ENCODE assay signal across 36 mouse cellular contexts in genomic region chr13:45034759-45035158, GRCm38 (mm10). TPM values are rescaled to one million over a fixed set of nuclear protein-coding genes. Genes with fewer than 3 reads are reported as not detected.
A peak's percentile ranks its signal among the peaks of the same experiment; 100 is the strongest.
DNase-seq lines count a peak whose midpoint lies in the region; ATAC-seq lines count a peak whose summit lies in the region.
"Had no signal": no experiment of that assay in that cellular context is flagged by ENCODE, and none has a peak within 500 bp of the region (broad histone marks: within the 10 kb centered on the region; RNA-seq: fewer than 3 reads in every experiment).

No protein-coding gene starts in this region.

- no peak overlapping the region for H3K4me3 ChIP-seq in midbrain, embryonic 11.5 days (ENCODE audit: low read depth, low read length)
- H3K4me3 ChIP-seq in midbrain, embryonic 14.5 days (replicated peaks; ENCODE audit: low read depth, low read length), result no peak overlapping the region
- no peak overlapping the region for H3K4me3 ChIP-seq in embryonic facial prominence, embryonic 14.5 days (ENCODE audit: low read depth, low read length)
- H3K4me3 ChIP-seq in limb, embryonic 12.5 days (replicated peaks), result no peak overlapping the region
- H3K4me3 ChIP-seq in hindbrain, embryonic 11.5 days (ENCODE audit: low read depth, low read length), result no peak overlapping the region
- H3K4me3 ChIP-seq: embryonic facial prominence, embryonic 13.5 days; erythroblast, embryonic 14.5 days; heart, embryonic 10.5 days; heart, embryonic 15.5 days; hindbrain, embryonic 13.5 days; limb, embryonic 15.5 days had no signal

- H3K4me1 ChIP-seq in midbrain, embryonic 11.5 days (ENCODE audit: control insufficient read depth, insufficient read depth, low read length), result no peaks in the 10 kb centered on the region
- H3K4me1 ChIP-seq in midbrain, embryonic 14.5 days (ENCODE audit: control insufficient read depth, insufficient read depth, low read length), result no peaks in the 10 kb centered on the region
- no peaks in the 10 kb centered on the region for H3K4me1 ChIP-seq in embryonic facial prominence, embryonic 14.5 days (ENCODE audit: control insufficient read depth, insufficient read depth, low read length)
- H3K4me1 ChIP-seq in limb, embryonic 12.5 days (replicated peaks), result peaks cover 46% of the 10 kb centered on the region
- H3K4me1 ChIP-seq in hindbrain, embryonic 11.5 days (replicated peaks; ENCODE audit: control insufficient read depth, insufficient read depth, low read length), result no peaks in the 10 kb centered on the region
- H3K4me1 ChIP-seq: hindbrain, embryonic 13.5 days had no signal

- no peak overlapping the region for H3K4me2 ChIP-seq in midbrain, embryonic 11.5 days
- no peak overlapping the region for H3K4me2 ChIP-seq in midbrain, embryonic 14.5 days (ENCODE audit: low read length)
- H3K4me2 ChIP-seq in embryonic facial prominence, embryonic 14.5 days (ENCODE audit: low read depth, low read length), result peak overlapping the region; percentile 28
- peak overlapping the region; percentile 46 for H3K4me2 ChIP-seq in limb, embryonic 12.5 days
- H3K4me2 ChIP-seq in hindbrain, embryonic 11.5 days (replicated peaks; ENCODE audit: low read depth, low read length), result no peak overlapping the region
- H3K4me2 ChIP-seq: embryonic facial prominence, embryonic 13.5 days; heart, embryonic 15.5 days; hindbrain, embryonic 13.5 days; limb, embryonic 15.5 days had no signal

- no peak for ATAC-seq in midbrain, embryonic 11.5 days (ENCODE audit: low FRiP score)
- no peak for ATAC-seq in midbrain, embryonic 14.5 days (ENCODE audit: low FRiP score, low TSS enrichment)
- ATAC-seq in embryonic facial prominence, embryonic 14.5 days (ENCODE audit: low read depth), result no peak
- ATAC-seq in limb, embryonic 12.5 days (ENCODE audit: insufficient number of reproducible peaks, insufficient read depth, low FRiP score, low TSS enrichment, low read depth), result no peak
- ATAC-seq in hindbrain, embryonic 11.5 days (ENCODE audit: low FRiP score), result no peak
- ATAC-seq: forebrain, embryonic 16.5 days; intestine, postnatal 0 days; midbrain, embryonic 16.5 days had no signal

- peak; percentile 69 for DNase-seq in midbrain, embryonic 11.5 days (ENCODE audit: low spot score, missing footprints)
- no peak for DNase-seq in midbrain, embryonic 14.5 days
- DNase-seq in embryonic facial prominence, embryonic 14.5 days (ENCODE audit: low spot score), result peak; percentile 56
- no peak for DNase-seq in hindbrain, embryonic 11.5 days (ENCODE audit: low spot score)
- DNase-seq in frontal cortex, postnatal 10 days (ENCODE audit: low spot score in 2 of 2), result no peak
- DNase-seq in T-cell, adult 2 months (ENCODE audit: low spot score), result no peak
- DNase-seq: adrenal gland, postnatal 10 days; cerebellum, adult 8-10 months; cerebellum, postnatal 36 days; gastrocnemius, postnatal 14 days; heart, postnatal 36 days; kidney, adult 9 months; kidney, postnatal 10 days; layer of hippocampus, postnatal 36 days; lung, adult 2 months; lung, postnatal 10 days; right cerebral cortex, adult 18-20 months; right cerebral cortex, postnatal 4 days; thymus, adult 2 months; thymus, postnatal 4 days had no signal

- WGBS in midbrain, embryonic 11.5 days, result 82% methylated on average over 7 of the region's 7 CpGs
- WGBS in midbrain, embryonic 14.5 days, result 90% methylated on average over 7 of the region's 7 CpGs
- 17% methylated on average over 7 of the region's 7 CpGs for WGBS in embryonic facial prominence, embryonic 14.5 days
- 6% methylated on average over 7 of the region's 7 CpGs for WGBS in limb, embryonic 12.5 days
- 80% methylated on average over 7 of the region's 7 CpGs for WGBS in hindbrain, embryonic 11.5 days

- H3K27ac ChIP-seq in midbrain, embryonic 11.5 days (ENCODE audit: low read depth, low read length), result no peak overlapping the region
- H3K27ac ChIP-seq in midbrain, embryonic 14.5 days (replicated peaks; ENCODE audit: low read depth, low read length), result no peak overlapping the region
- no peak overlapping the region for H3K27ac ChIP-seq in embryonic facial prominence, embryonic 14.5 days (replicated peaks; ENCODE audit: low read depth, low read length)
- peak overlapping the region; percentile 80 for H3K27ac ChIP-seq in limb, embryonic 12.5 days
- H3K27ac ChIP-seq in hindbrain, embryonic 11.5 days (ENCODE audit: low read depth, low read length), result no peak overlapping the region
- H3K27ac ChIP-seq: embryonic facial prominence, embryonic 13.5 days; heart, embryonic 10.5 days; heart, embryonic 15.5 days; hindbrain, embryonic 13.5 days; limb, embryonic 15.5 days; liver, embryonic 14.5 days; stomach, postnatal 0 days had no signal

- no peaks in the 10 kb centered on the region for H3K36me3 ChIP-seq in midbrain, embryonic 11.5 days (ENCODE audit: control insufficient read depth, insufficient read depth, low read length)
- no peaks in the 10 kb centered on the region for H3K36me3 ChIP-seq in midbrain, embryonic 14.5 days (ENCODE audit: control insufficient read depth, insufficient read depth, low read length)
- H3K36me3 ChIP-seq in embryonic facial prominence, embryonic 14.5 days (ENCODE audit: control insufficient read depth, insufficient read depth, low read length), result no peaks in the 10 kb centered on the region
- H3K36me3 ChIP-seq in limb, embryonic 12.5 days, result no peaks in the 10 kb centered on the region
- no peaks in the 10 kb centered on the region for H3K36me3 ChIP-seq in hindbrain, embryonic 11.5 days (ENCODE audit: control insufficient read depth, insufficient read depth, low read length)
- H3K36me3 ChIP-seq: embryonic facial prominence, embryonic 13.5 days; heart, embryonic 10.5 days; heart, embryonic 15.5 days; hindbrain, embryonic 13.5 days; limb, embryonic 15.5 days had no signal

- H3K27me3 ChIP-seq in midbrain, embryonic 11.5 days (ENCODE audit: control insufficient read depth, insufficient read depth, low read length), result no peaks in the 10 kb centered on the region
- H3K27me3 ChIP-seq in midbrain, embryonic 14.5 days (ENCODE audit: control insufficient read depth, insufficient read depth, low read length), result no peaks in the 10 kb centered on the region
- H3K27me3 ChIP-seq in embryonic facial prominence, embryonic 14.5 days (replicated peaks; ENCODE audit: control insufficient read depth, insufficient read depth, low read length), result no peaks in the 10 kb centered on the region
- H3K27me3 ChIP-seq in limb, embryonic 12.5 days, result no peaks in the 10 kb centered on the region
- H3K27me3 ChIP-seq in hindbrain, embryonic 11.5 days (ENCODE audit: control insufficient read depth, insufficient read depth, low read length), result no peaks in the 10 kb centered on the region
- H3K27me3 ChIP-seq: CH12.LX; embryonic facial prominence, embryonic 13.5 days; heart, embryonic 15.5 days; limb, embryonic 15.5 days had no signal

- no peak overlapping the region for H3K9ac ChIP-seq in midbrain, embryonic 11.5 days (ENCODE audit: low read length)
- no peak overlapping the region for H3K9ac ChIP-seq in midbrain, embryonic 14.5 days (replicated peaks; ENCODE audit: low read length)
- H3K9ac ChIP-seq in embryonic facial prominence, embryonic 14.5 days (ENCODE audit: low read depth, low read length), result no peak overlapping the region
- no peak overlapping the region for H3K9ac ChIP-seq in limb, embryonic 12.5 days (replicated peaks)
- H3K9ac ChIP-seq in hindbrain, embryonic 11.5 days (ENCODE audit: low read depth, low read length), result no peak overlapping the region
- H3K9ac ChIP-seq: embryonic facial prominence, embryonic 13.5 days; heart, embryonic 15.5 days; hindbrain, embryonic 13.5 days; limb, embryonic 15.5 days; liver, embryonic 14.5 days had no signal

- H3K9me3 ChIP-seq in midbrain, embryonic 11.5 days (ENCODE audit: control insufficient read depth, low read length), result no peaks in the 10 kb centered on the region
- H3K9me3 ChIP-seq in midbrain, embryonic 14.5 days (ENCODE audit: control insufficient read depth, low read length), result no peaks in the 10 kb centered on the region
- no peaks in the 10 kb centered on the region for H3K9me3 ChIP-seq in embryonic facial prominence, embryonic 14.5 days (ENCODE audit: control insufficient read depth, low read length)
- H3K9me3 ChIP-seq in limb, embryonic 12.5 days, result no peaks in the 10 kb centered on the region
- no peaks in the 10 kb centered on the region for H3K9me3 ChIP-seq in hindbrain, embryonic 11.5 days (ENCODE audit: control insufficient read depth, low read length)
- H3K9me3 ChIP-seq: embryonic facial prominence, embryonic 13.5 days; heart, embryonic 10.5 days; heart, embryonic 15.5 days; hindbrain, embryonic 13.5 days; limb, embryonic 15.5 days had no signal

RNA-seq across cellular contexts. Expression of gene Dtnbp1, which starts 32.8 kb away (rescaled TPM):
- 68.9 and 69.5 TPM in 2 replicates for polyA plus RNA-seq in midbrain, embryonic 11.5 days (2014; fragmentation: Nextera tagmentation; extraction: Ambion mirVana)
- polyA plus RNA-seq in midbrain, embryonic 14.5 days (2014; fragmentation: Nextera tagmentation; extraction: Ambion mirVana), result 131 and 149 TPM in 2 replicates
- polyA plus RNA-seq in embryonic facial prominence, embryonic 14.5 days (2014; fragmentation: Nextera tagmentation; extraction: Ambion mirVana), result 55.6 and 59.3 TPM in 2 replicates
- 76.2 and 83.6 TPM in 2 replicates for polyA plus RNA-seq in limb, embryonic 12.5 days (2016; fragmentation: Nextera tagmentation; extraction: Ambion mirVana)
- polyA plus RNA-seq in hindbrain, embryonic 11.5 days (2014; fragmentation: Nextera tagmentation; extraction: Ambion mirVana), result 69.2 and 74.0 TPM in 2 replicates

RNA-seq across cellular contexts. Expression of gene Gm9817, which starts 43.7 kb away (rescaled TPM):
- polyA plus RNA-seq in midbrain, embryonic 11.5 days (2014; fragmentation: Nextera tagmentation; extraction: Ambion mirVana), result 0.14 TPM in 1 of 2 replicates, not detected in the other
- not detected in 2 replicates for polyA plus RNA-seq in midbrain, embryonic 14.5 days (2014; fragmentation: Nextera tagmentation; extraction: Ambion mirVana)
- polyA plus RNA-seq in embryonic facial prominence, embryonic 14.5 days (2014; fragmentation: Nextera tagmentation; extraction: Ambion mirVana), result 0.17 TPM in 1 of 2 replicates, not detected in the other
- not detected in 2 replicates for polyA plus RNA-seq in limb, embryonic 12.5 days (2016; fragmentation: Nextera tagmentation; extraction: Ambion mirVana)
- 0.07 TPM in 1 of 2 replicates, not detected in the other for polyA plus RNA-seq in hindbrain, embryonic 11.5 days (2014; fragmentation: Nextera tagmentation; extraction: Ambion mirVana)
- polyA plus RNA-seq: embryonic facial prominence, embryonic 13.5 days; erythroblast, embryonic 14.5 days; forebrain, embryonic 11.5 days; forebrain, embryonic 16.5 days; heart, embryonic 10.5 days; liver, embryonic 14.5 days; midbrain, embryonic 16.5 days; neural tube, embryonic 11.5 days; spleen, adult 2 months; thymus, adult 2 months had no signal

Comparison
In these comparisons a context has a peak if more than half of its experiments do, and no peak if none do; other contexts are left out.
1. DNase-seq: peak in midbrain, embryonic 11.5 days (single experiment) and embryonic facial prominence, embryonic 14.5 days (single experiment); none in midbrain, embryonic 14.5 days (single experiment), hindbrain, embryonic 11.5 days (single experiment), frontal cortex, postnatal 10 days (0 of 2) and T-cell, adult 2 months (single experiment).
2. H3K4me2 ChIP-seq: peak in embryonic facial prominence, embryonic 14.5 days (single experiment) and limb, embryonic 12.5 days (single experiment); none in midbrain, embryonic 11.5 days (single experiment), midbrain, embryonic 14.5 days (single experiment) and hindbrain, embryonic 11.5 days (single experiment).